Mouse (Mus musculus) erythroblast, adult 5-6 weeks (primary cell): Measurements from ENCODE around the gene Zfp773. TPM values are rescaled to one million over a fixed set of nuclear protein-coding genes. Genes with fewer than 3 reads are reported as not detected.
"Not testable (repeated sequence)": the region's sequence is repeated elsewhere in the genome, so short reads cannot be mapped to it uniquely, and the experiment has no call there.

Experiments
- ATAC-seq: replicated peaks from 2 replicates; pipeline ENCODE4 v1.8.0; 2016; ENCODE audit warnings: moderate number of reproducible peaks, mild to moderate bottlenecking, moderate TSS enrichment, inconsistent platforms; ENCODE audit not compliant: poor library complexity, low FRiP score, severe bottlenecking
- total RNA-seq, 2 experiments: library from RNA; stranded (forward) in 1 of 2; stranded (reverse) in 1 of 2; fragments of 150-400 nt in 1 of 2; fragments of 200-764, 138-1000 nt in 1 of 2; gene quantifications; 2 replicates each; pipeline versions ENCODE4 v1.2.3 to v1.2.4; 2015 to 2017; ENCODE audit warnings: low replicate concordance in 2 of 2

Gene Zfp773
- total RNA-seq (2015; ENCODE audit: low replicate concordance) (1.5 and 2.5 TPM in 2 replicates), total RNA-seq (2017; ENCODE audit: low replicate concordance) (4.7 and 4.9 TPM in 2 replicates)

DNA sequence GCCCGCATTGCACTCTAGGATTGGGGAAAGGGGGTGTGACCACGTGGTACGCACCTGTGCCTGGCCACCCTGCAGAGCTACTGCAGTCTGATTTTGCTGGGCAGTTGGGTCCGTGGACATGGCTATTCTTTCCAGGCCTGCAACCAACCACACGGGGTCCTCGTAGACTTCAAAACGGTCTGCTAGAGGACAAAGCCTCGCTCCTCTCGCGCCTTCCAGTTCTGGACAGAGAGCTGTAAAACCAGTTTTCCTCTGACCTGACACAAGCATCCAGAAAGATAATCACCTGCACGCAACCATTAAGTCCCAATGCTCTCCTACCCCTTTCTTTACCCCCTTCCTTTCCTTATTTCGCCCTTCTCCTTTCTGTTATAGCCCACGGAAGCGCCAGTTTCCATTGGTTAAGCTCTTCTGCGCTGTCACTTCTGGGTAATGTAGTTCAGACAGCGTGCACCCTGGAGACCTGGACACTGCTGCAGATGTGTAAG is at the start of gene Zfp773:
TSS of gene Zfp773 (minus strand) at position 377 of the 488 bp plus-strand sequence.
- no peak for ATAC-seq

DNA sequence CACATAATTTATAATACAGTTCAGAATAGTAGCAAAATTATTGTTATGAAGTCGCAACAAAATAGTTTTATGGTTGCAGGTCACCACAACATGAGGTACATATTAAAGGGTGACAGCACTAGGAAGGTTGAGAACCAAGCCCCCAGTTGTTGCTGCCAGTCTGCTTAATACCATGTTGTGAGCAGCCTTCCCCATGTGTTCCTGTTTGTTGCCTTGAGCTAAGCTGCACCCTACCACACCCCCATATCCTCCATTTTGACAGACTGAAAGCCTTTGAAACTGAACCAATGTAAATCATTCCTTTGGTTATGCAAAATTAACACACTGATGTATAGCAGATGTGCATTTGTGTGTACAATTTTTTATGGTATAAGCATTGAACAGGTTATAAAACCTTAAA is 49.3 kb upstream of the Zfp773 start:
- ATAC-seq = no peak

DNA sequence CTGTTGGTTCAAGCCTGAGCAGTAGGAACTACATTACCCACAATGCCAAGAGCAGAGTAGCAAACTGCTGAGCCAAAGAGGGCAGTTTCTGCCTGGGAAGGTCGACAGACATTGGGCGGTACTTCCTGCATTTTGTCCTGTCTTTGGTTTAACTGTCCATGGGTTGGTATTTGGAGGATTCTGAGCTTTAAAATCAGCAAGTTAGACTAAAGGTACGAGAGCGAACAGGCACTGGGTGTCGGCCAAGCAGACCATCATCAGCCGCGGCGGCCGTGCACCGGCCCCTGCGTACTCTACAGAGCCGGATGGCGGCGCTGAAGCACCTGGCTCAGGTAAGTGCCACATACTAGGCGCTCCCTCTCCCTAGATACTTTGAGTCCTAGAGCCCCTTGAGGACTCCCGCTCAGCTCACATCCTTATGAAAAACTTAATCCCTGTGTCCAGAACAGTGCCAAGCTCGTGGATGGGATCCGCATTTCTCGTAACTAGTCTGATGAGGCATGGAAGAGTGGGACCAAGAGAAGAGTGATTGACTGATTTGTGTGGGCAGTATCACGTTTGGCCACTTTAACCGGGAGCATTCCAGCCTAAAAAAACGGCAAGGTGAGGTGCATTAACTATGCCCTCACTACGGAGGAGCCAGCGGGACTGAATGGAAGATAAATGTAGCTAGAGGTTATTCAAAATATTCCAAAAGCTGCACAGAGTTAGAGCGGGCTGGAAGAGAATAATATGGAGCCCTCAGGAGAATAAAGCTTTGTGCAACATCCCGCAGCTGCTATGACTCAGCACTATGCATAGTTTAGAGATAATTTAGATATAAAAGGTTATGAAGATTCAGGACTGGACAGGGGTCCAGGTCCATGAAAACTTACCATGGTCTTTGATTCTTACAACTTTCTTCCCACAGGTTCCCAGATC is 34.9 kb upstream of the Zfp773 start, which contains the start of gene Zfp418:
TSS of gene Zfp418 (plus strand) at position 104 of the 921 bp plus-strand sequence.
- ATAC-seq = no peak

DNA sequence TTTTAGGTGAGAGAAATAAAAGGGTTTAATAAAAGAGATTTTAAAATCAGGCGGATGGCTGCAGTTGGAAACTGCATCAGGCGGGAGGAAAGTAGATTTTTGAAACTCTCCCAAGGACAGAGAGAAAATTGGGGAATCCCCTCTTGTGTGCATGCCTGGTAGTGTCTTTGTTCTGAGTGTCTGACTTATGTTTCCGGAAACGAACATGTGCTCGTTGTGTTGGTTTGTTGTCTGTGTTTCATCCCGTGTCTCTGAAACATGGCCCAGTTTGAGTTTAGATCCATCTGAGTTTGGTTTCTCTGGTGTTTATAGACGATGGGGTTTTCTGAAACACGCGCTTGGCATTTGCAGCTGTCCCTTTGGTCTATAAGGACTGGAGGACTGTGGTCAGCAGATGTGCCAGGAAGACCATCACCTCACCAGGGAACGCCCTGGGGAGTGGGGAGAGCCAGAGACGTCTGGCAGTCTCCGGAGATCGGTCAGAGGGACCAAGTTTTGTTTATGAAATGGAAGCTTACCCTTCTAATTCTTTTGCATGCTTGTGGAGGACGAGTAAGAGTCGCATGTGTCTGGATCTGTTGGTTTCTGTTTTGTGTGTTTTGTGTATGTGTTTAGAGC is 9.5 kb upstream of the Zfp773 start:
- no peak for ATAC-seq

DNA sequence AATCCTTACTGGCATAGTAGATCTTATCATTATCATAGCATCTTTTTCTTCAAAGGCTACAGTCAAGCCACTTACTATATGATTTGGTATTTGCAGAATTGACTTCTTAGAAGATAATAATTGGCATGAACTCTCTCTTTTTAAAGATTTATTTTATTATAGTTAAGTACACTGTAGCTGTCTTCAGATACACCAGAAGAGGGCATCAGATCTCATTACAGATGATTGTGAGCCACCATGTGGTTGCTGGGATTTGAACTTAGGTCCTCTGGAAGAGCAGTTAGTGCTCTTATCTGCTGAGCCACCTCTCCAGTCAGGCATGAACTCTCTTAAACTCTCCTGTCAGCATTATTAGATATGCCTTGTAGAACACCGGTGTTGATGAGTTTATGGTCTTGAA is 7.7 kb upstream of the Zfp773 start:
- no peak for ATAC-seq

DNA sequence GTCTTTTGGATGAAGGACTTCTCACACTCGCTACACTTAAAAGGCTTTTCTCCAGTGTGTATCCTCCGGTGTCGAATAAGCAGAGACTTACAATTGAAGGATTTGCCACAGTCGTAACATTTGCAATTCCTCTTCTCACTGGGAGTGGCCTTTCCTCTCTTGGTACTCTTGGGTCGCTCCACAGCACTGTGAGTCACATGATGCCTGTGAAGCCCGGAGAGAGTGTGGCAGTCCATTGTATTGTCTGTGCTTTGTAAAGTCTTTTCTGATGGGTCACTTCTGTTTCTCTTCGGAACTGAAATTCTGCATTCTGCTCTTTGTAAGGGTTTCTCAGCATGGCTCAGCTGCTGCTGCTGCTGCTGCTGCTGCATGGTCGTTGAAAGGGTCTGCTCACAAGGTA is 3.8 kb downstream of the Zfp773 start:
- ATAC-seq = no peak

DNA sequence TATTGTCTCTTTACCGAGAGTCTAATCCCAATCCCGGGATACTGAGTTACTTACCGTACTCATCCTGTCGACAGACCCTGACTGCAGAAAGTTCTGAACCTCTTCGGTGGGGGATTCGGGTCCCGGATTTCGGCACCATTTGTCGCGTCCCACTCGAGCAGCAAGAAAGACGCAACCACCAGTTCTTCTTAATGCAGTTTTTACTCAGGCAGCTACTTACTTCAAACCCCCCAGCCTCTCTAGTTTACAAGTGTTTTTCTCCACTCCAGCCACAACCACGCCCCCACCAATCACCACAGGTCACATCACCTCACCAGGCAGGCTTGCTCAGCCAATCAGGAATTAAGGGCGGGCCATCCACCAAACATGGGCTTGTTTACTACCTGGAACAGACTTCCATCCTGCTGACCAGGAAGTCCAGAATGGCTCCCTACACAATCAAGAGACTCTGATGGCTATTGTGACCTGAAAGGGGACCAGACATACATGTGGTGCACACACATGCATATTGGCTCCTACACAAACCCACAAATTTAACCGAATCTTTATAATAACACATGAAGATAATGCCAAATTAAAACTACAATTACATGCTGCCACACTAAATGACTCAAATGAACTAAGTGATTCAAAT is 5.9 kb downstream of the Zfp773 start:
- not testable (repeated sequence) for ATAC-seq

DNA sequence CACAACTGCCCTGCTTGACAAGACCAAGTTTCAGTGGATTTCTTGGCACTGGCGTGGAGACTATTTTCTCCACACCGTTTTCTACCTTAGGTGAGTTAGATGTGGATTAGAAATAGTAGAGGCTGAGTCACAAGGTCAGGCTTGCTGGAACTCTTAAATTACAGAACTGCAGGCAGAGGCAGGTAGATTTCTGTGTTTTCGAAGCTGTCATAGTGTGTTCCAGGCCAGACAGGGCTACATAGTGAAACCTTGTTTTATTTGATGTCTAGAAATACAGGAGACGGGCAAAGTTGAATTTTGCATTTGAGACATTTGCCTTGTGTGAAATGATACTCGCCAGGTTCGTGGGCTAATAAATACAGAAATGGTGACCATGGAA is 15.0 kb downstream of the Zfp773 start:
- no peak for ATAC-seq

DNA sequence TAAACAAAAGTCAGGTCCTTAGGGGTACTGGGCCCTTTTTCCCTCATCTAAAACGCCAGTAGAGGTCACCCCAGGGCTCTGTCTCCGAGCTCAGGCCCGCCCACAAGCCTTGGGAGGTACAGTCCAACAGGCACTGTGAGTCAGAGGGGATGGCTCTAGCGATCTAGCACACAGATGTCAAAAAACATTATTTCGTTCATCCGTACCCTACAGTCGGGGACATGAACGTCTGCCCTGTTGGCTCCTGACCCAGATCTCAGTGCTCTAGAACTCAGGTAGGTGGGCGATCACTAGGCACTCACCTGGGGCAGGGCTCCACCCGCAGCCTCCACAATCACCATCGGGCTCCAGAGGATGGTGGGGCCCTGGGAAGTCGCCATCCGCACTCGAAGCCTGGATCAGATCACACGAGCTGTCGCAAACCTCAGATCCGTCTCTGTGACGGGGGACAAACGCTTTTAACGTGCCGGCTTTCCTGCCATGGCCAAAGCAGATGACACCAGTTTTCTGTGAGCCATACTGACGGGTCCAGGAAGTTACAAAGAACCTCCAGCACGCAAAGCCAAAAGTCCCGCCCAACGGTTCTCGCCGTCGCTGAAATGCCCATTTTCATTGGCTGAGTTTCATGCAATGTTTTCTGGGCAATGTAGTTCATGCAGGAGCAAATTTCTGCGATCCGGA is 15.5 kb downstream of the Zfp773 start, which contains the start of gene Zfp954:
TSS of gene Zfp954 (minus strand) at position 568 of the 681 bp plus-strand sequence.
- ATAC-seq = peak; percentile 93

DNA sequence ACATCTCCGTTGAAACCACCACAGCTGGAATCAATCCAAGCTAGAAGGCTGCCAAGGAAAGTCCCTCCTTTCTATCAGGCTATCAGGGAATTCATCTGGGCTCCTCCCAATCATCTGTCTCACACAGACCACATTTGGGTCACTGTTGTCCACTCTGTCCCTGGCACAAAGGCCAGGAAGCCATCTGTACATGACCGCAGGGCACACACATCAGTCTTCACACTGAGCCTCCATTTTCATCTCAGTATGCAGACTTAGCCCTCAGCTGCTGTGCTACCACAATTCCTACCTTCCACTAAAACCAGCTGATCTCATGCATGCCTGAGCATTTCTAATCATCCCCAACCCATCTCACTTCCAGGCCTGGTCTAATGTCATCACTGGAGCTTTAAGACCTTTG is 18.1 kb downstream of the Zfp773 start:
- ATAC-seq = no peak

DNA sequence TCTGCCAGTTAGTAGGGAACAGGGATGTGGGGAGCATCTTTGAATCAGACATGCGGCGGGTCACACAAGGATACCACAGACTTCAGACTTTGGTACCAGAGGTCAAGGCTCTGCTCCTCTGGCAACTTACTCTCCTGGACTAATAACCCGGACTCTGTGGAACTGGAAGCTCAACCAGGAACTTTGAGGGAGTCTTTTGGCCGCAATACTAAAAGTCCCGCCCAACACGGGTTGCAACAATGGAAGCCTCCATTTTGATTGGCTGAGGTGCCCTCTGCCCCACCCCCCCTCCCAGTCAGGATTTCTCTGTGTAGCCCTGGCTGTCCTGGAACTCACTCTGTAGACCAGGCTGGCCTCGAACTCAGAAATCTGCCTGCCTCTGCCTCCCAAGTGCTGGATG is 28.1 kb downstream of the Zfp773 start:
- no peak for ATAC-seq

Other genes starting within 250 kb of the Zfp773 start
- gene Aurkc, start 141.5 kb downstream of the Zfp773 start, total RNA-seq (2015; ENCODE audit: low replicate concordance) = not detected in 2 replicates
- gene Aurkc, start 141.5 kb downstream of the Zfp773 start, total RNA-seq (2017; ENCODE audit: low replicate concordance) = not detected in 2 replicates
- 0.19 and 2.5 TPM in 2 replicates for gene Zfp954, start 15.3 kb downstream of the Zfp773 start, total RNA-seq (2015; ENCODE audit: low replicate concordance)
- 2.4 and 3.5 TPM in 2 replicates for gene Zfp954, start 15.3 kb downstream of the Zfp773 start, total RNA-seq (2017; ENCODE audit: low replicate concordance)
- gene Zfp418, start 34.6 kb upstream of the Zfp773 start, total RNA-seq (2015; ENCODE audit: low replicate concordance) = 2.5 TPM in 1 of 2 replicates, not detected in the other
- gene Zfp418, start 34.6 kb upstream of the Zfp773 start, total RNA-seq (2017; ENCODE audit: low replicate concordance) = 1.4 TPM in 1 of 2 replicates, not detected in the other
- 0.84 and 3.5 TPM in 2 replicates for gene Zfp772, start 73.2 kb upstream of the Zfp773 start, total RNA-seq (2015; ENCODE audit: low replicate concordance)
- 0.43 and 0.56 TPM in 2 replicates for gene Zfp772, start 73.2 kb upstream of the Zfp773 start, total RNA-seq (2017; ENCODE audit: low replicate concordance)
- gene Vmn2r29, start 110.6 kb upstream of the Zfp773 start, total RNA-seq (2015; ENCODE audit: low replicate concordance) = not detected in 2 replicates
- 0.28 and 0.51 TPM in 2 replicates for gene Vmn2r29, start 110.6 kb upstream of the Zfp773 start, total RNA-seq (2017; ENCODE audit: low replicate concordance)
- not detected in 2 replicates for gene Gm45844, start 141.5 kb upstream of the Zfp773 start, total RNA-seq (2015; ENCODE audit: low replicate concordance)
- 0.70 TPM in 1 of 2 replicates, not detected in the other for gene Gm45844, start 141.5 kb upstream of the Zfp773 start, total RNA-seq (2017; ENCODE audit: low replicate concordance)
- gene Clcn4, start 164.1 kb upstream of the Zfp773 start, total RNA-seq (2015; ENCODE audit: low replicate concordance) = 4.2 and 4.8 TPM in 2 replicates
- gene Clcn4, start 164.1 kb upstream of the Zfp773 start, total RNA-seq (2017; ENCODE audit: low replicate concordance) = 10.1 and 10.6 TPM in 2 replicates
- gene Vmn2r30, start 200.9 kb upstream of the Zfp773 start, total RNA-seq (2015; ENCODE audit: low replicate concordance) = not detected in 2 replicates
- not detected in 2 replicates for gene Vmn2r30, start 200.9 kb upstream of the Zfp773 start, total RNA-seq (2017; ENCODE audit: low replicate concordance)
- gene Gm45783, start 237.8 kb upstream of the Zfp773 start, total RNA-seq (2015; ENCODE audit: low replicate concordance) = not detected in 2 replicates
- not detected in 2 replicates for gene Gm45783, start 237.8 kb upstream of the Zfp773 start, total RNA-seq (2017; ENCODE audit: low replicate concordance)